Mouse (Mus musculus) mesoderm, embryonic 11.5 days (tissue): ENCODE data around the gene Iqcf1.

Experiments used
- DNase-seq: peaks from one replicate; pipeline ENCODE4 v3.0.0-alpha.2; 2012; ENCODE audit warnings: low read depth, low spot score

Iqcf1 gene

GRCm38 (mm10) chr9:106464751-106465541 lies 34.8 kb upstream of the Iqcf1 start:
- peak; percentile 75 for DNase-seq

GRCm38 (mm10) chr9:106465571-106466200 lies 34.1 kb upstream of the Iqcf1 start, which contains the start of gene Gpr62:
Gpr62 (minus strand) TSS chr9:106465938.
- no peak for DNase-seq

- no peak for DNase-seq
These were observed 33.0 kb upstream of the Iqcf1 start for GRCm38 (mm10) chr9:106466721-106467120.

GRCm38 (mm10) chr9:106467746-106468145 lies 32.0 kb upstream of the Iqcf1 start:
- DNase-seq: no peak

GRCm38 (mm10) chr9:106469317-106469716 lies 30.4 kb upstream of the Iqcf1 start:
- no peak for DNase-seq

GRCm38 (mm10) chr9:106469776-106470175 lies 30.0 kb upstream of the Iqcf1 start:
- DNase-seq: no peak

- DNase-seq: no peak
These were observed 28.6 kb upstream of the Iqcf1 start for GRCm38 (mm10) chr9:106470991-106471750.

- peak; percentile 64 for DNase-seq
These were observed 27.9 kb upstream of the Iqcf1 start for GRCm38 (mm10) chr9:106471892-106472291.

- DNase-seq: no peak
These were observed 27.4 kb upstream of the Iqcf1 start for GRCm38 (mm10) chr9:106472321-106472720.

- DNase-seq: no peak
These were observed 26.6 kb upstream of the Iqcf1 start for GRCm38 (mm10) chr9:106473081-106473752.

- no peak for DNase-seq
These were observed 26.0 kb upstream of the Iqcf1 start for GRCm38 (mm10) chr9:106473753-106474105.

- peak; percentile 86 for DNase-seq
These were observed 25.3 kb upstream of the Iqcf1 start for GRCm38 (mm10) chr9:106474456-106474855.

- no peak for DNase-seq
These were observed 24.7 kb upstream of the Iqcf1 start for GRCm38 (mm10) chr9:106475046-106475445.

GRCm38 (mm10) chr9:106475663-106476001 lies 24.1 kb upstream of the Iqcf1 start, which contains the start of gene Rrp9:
Rrp9 (plus strand) TSS chr9:106475963.
- DNase-seq: no peak

- no peak for DNase-seq
These were observed 23.5 kb upstream of the Iqcf1 start for GRCm38 (mm10) chr9:106476002-106476923.

GRCm38 (mm10) chr9:106476924-106477484 lies 22.8 kb upstream of the Iqcf1 start, which contains the start of gene Parp3:
Parp3 (minus strand) TSS chr9:106476949.
- DNase-seq: peak; percentile 100

GRCm38 (mm10) chr9:106477649-106478048 lies 22.1 kb upstream of the Iqcf1 start:
- no peak for DNase-seq

- DNase-seq: no peak
These were observed 21.7 kb upstream of the Iqcf1 start for GRCm38 (mm10) chr9:106478101-106478500.

- DNase-seq: no peak
These were observed 19.2 kb upstream of the Iqcf1 start for GRCm38 (mm10) chr9:106480541-106480940.

- DNase-seq: no peak
These were observed 18.7 kb upstream of the Iqcf1 start for GRCm38 (mm10) chr9:106481075-106481474.
